Mouse (Mus musculus): ENCODE data around the gene Plxnb2.

DNA sequence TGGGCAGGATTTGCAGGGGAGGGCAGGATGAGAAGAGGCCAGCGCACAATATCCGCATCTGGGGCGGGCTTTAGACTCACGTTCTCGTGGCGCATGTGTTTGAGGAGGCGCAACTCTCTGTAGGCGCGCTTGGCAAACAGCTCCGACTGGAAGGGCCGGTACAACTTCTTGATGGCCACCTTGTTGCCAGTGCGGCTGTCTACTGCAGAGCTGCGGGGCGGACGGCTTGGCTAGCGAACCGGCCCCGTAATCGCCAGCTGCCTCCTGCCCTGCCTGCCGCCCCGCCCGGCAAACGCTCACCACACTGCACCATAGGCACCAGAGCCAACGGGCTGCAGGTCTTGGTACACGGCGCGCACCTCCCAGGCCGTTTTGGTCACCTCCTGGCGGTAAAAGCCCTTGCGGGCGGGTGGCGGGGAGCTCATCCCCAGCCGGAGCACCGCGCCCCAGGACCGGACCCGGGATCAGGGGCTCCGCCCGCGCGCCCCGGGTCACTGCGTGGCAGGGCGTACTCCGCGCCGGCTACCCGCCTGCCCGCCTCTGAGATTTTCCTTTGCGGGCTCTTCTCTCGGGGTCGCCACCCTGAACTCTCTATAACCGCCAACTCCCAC is 40.4 kb downstream of the Plxnb2 start:
- no peak for TF ChIP-seq CTCF (IDR thresholded peaks at IDR 0.05; ENCODE audit: extremely low read depth, insufficient read length, insufficient replicate concordance, low read depth, low read length)
- no peak for TF ChIP-seq POLR2A (IDR thresholded peaks at IDR 0.05; ENCODE audit: low read depth, low read length)

Data from small intestine, adult 2 months (tissue).